Mouse (Mus musculus) cortical plate, adult 2 months (tissue): ENCODE results near the gene Tfrc.

Source experiments
- CTCF ChIP-seq: fragments of 200-500 bp; IDR thresholded peaks from 2 replicates; pipeline ENCODE4 v1.5.1; 2011; ENCODE audit warnings: mild to moderate bottlenecking, control low read depth, low read length; ENCODE audit not compliant: insufficient read depth; ENCODE audit errors: extremely low read depth
- POLR2A ChIP-seq: fragments of 200-500 bp; IDR thresholded peaks from 2 replicates; pipeline ENCODE4 v1.6.1; 2011; ENCODE audit warnings: mild to moderate bottlenecking, low read length, control low read depth; ENCODE audit not compliant: insufficient read depth; ENCODE audit errors: extremely low read depth

GRCm38 (mm10) chr16:32650974-32651618 is 42.4 kb downstream of the Tfrc start:
- no peak for TF ChIP-seq POLR2A
- TF ChIP-seq CTCF = no peak
